Mouse (Mus musculus) liver, embryonic 14.5 days (tissue): ENCODE data around the gene Spata21. TPM values are rescaled to one million over a fixed set of nuclear protein-coding genes. Genes with fewer than 3 reads are reported as not detected.

Experiments
- ATAC-seq: fragments of 200-750 bp; cut with Nextera tagmentation; 2 replicates; pipeline ENCODE4 v1.8.0; 2017; ENCODE audit warnings: moderate number of reproducible peaks, mild to moderate bottlenecking, moderate library complexity; ENCODE audit not compliant: insufficient read depth
- DNase-seq, 3 experiments: peaks; one replicate each; pipeline ENCODE4 v3.0.0-alpha.2; 2012 to 2013; ENCODE audit warnings: low read depth in 3 of 3, low spot score in 3 of 3
- H3K27ac ChIP-seq: fragments of 300-500 bp; sonication (generic); 2 replicates; pipeline ENCODE4 v1.5.1; 2014; ENCODE audit warnings: moderate library complexity, mild to moderate bottlenecking, control low read depth, inconsistent platforms
- H3K27me3 ChIP-seq: fragments of 300-500 bp; sonication (generic); 2 replicates; pipeline ENCODE4 v1.6.1; 2014; ENCODE audit warnings: mild to moderate bottlenecking, low read length, moderate library complexity; ENCODE audit not compliant: control insufficient read depth, insufficient read depth
- H3K36me3 ChIP-seq: fragments of 300-500 bp; sonication (generic); replicated peaks from 2 replicates; pipeline ENCODE4 v1.6.1; 2014; ENCODE audit warnings: low read depth; ENCODE audit not compliant: control insufficient read depth, insufficient read depth
- H3K4me1 ChIP-seq, 2 experiments: fragments of 200-500 bp in 1 of 2; fragments of 300-500 bp in 1 of 2; sonication (generic) in 1 of 2; replicated peaks; 2 replicates each; pipeline ENCODE4 v1.6.1; 2012 to 2014; ENCODE audit warnings: antibody characterized with exemption in 1 of 2, inconsistent platforms in 1 of 2, low read length in 1 of 2; ENCODE audit not compliant: control insufficient read depth in 2 of 2, insufficient read depth in 2 of 2
- H3K4me2 ChIP-seq: fragments of 300-500 bp; sonication (generic); 2 replicates; pipeline ENCODE4 v1.6.1; 2014; ENCODE audit warnings: low read depth, mild to moderate bottlenecking, control low read depth, moderate library complexity
- H3K4me3 ChIP-seq, 2 experiments: fragments of 200-500 bp in 1 of 2; fragments of 300-500 bp in 1 of 2; sonication (generic) in 1 of 2; 2 replicates each; pipeline ENCODE4 v1.5.1; 2012 to 2014; ENCODE audit warnings: low read depth in 2 of 2, low read length in 2 of 2, mild to moderate bottlenecking in 2 of 2, control low read depth in 1 of 2, inconsistent platforms in 1 of 2, moderate library complexity in 1 of 2; ENCODE audit not compliant: insufficient read depth in 1 of 2
- H3K9ac ChIP-seq: fragments of 300-500 bp; sonication (generic); replicated peaks from 2 replicates; pipeline ENCODE4 v1.6.1; 2014; ENCODE audit warnings: mild to moderate bottlenecking, control low read depth, moderate library complexity
- H3K9me3 ChIP-seq: fragments of 300-500 bp; sonication (generic); 2 replicates; pipeline ENCODE4 v1.6.1; 2016; ENCODE audit warnings: low read length, mixed read lengths; ENCODE audit not compliant: control insufficient read depth
- CTCF ChIP-seq: IDR thresholded peaks from 2 replicates; pipeline ENCODE4 v1.5.1; 2016; ENCODE audit warnings: antibody characterized with exemption, low read depth, control low read depth
- EP300 ChIP-seq: IDR thresholded peaks from 2 replicates; pipeline ENCODE4 v1.6.1; 2016; ENCODE audit warnings: antibody characterized with exemption, low read depth
- WGBS: fragments of 180-500 bp; shearing (Covaris S2); extraction: QIAGEN DNeasy Blood & Tissue Kit; methylation state at CpG from one replicate; pipeline ENCODE4 v1.1.7; 2014; ENCODE audit not compliant: insufficient replicate concordance; 5-methylcytosine and 5-hydroxymethylcytosine counted together
- polyA plus RNA-seq, 2 experiments: library from polyadenylated mRNA; depleted of rRNA in 1 of 2; stranded (reverse) in 1 of 2; unstranded in 1 of 2; fragments of >200 nt; fragmentation: Nextera tagmentation in 1 of 2; extraction: Ambion mirVana in 1 of 2; gene quantifications; 2 replicates each; pipeline versions ENCODE4 v1.2.1 to v1.2.3; 2012 to 2014

Gene Spata21
- polyA plus RNA-seq, 2 experiments = not detected

DNA sequence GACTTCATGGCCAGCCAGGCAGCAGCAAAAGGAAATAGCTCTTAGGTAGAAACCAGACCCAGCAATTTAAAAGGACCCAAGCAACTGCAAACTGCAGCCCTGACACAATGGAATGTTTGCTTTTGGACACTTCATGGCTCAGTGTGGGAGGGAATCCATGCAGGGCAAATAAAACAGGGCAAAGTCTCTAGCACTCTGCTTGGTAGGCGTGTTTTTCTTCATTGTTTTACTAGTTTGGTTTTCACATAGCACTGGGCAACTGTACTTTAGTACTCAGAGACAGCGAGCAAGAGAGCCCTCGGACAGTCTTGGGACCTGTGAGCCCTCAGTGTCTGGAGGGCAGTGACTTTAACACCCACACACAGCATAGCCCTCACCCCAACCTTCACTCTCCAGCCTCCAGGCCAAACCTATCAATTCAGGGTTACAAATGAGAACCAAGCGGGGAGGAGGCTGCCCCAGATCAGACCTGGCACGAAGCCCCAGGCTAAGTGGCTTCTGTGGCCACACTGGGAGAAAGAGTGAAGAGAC is 43.5 kb downstream of the Spata21 start:
- 72% methylated on average over 5 of the region's 5 CpGs for WGBS

DNA sequence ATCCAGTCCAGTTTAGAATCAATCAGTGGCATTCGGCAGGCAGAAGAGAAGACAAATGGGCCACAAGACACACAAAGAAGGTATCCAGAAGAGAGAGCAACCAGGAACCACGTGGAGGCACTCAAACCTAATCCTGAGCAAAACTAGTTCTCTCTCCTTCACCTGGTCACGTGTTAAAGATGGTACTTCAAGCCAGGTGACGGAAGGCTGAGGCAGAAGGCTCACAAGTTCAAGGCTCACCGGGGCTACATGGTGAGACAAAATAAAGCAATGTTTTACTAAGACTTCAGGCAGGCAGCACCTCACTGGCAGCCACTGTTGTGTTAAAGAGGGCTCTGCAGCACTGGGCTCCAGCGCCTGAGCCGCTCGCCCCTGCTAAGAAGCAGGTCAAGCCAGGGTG is 44.1 kb downstream of the Spata21 start:
- no peaks in the 10 kb centered on the region; the same call in 1 of the 2 replicates for H3K36me3 ChIP-seq
- no peak for ATAC-seq
- H3K4me1 ChIP-seq = peaks cover 0 to 31% of the 10 kb centered on the region in 2 experiments; a peak in 2 of 4 replicates
- no peak for DNase-seq
- H3K27me3 ChIP-seq = no peaks in the 10 kb centered on the region
- H3K4me2 ChIP-seq = peak overlapping the region; percentile 34
- no peak for TF ChIP-seq EP300
- TF ChIP-seq CTCF = no peak
- no peak overlapping the region for H3K9ac ChIP-seq
- H3K9me3 ChIP-seq = no peaks in the 10 kb centered on the region
- H3K4me3 ChIP-seq = no peak overlapping the region
- peak overlapping the region; percentile 31; the same call in 1 of the 2 replicates for H3K27ac ChIP-seq
- 78% methylated on average over 8 of the region's 8 CpGs for WGBS

More for the DNA sequence above, 43.5 kb downstream of the Spata21 start:
- Histone ChIP-seq H3K27me3 (no peaks in the 10 kb centered on the region), H3K9me3 (no peaks in the 10 kb centered on the region), H3K9ac (no peak overlapping the region), H3K4me2 (peak overlapping the region; percentile 41), H3K36me3 (no peaks in the 10 kb centered on the region; the same call in 1 of the 2 replicates), H3K4me3 (no peak overlapping the region), H3K4me1 (peaks cover 0 to 26% of the 10 kb centered on the region in 2 experiments; a peak in 2 of 4 replicates), H3K27ac (no peak overlapping the region)
- DNase-seq (peak in 1 of 3 experiments; percentile 31), ATAC-seq (peak; percentile 40)
- TF ChIP-seq CTCF = no peak
- no peak for TF ChIP-seq EP300

DNA sequence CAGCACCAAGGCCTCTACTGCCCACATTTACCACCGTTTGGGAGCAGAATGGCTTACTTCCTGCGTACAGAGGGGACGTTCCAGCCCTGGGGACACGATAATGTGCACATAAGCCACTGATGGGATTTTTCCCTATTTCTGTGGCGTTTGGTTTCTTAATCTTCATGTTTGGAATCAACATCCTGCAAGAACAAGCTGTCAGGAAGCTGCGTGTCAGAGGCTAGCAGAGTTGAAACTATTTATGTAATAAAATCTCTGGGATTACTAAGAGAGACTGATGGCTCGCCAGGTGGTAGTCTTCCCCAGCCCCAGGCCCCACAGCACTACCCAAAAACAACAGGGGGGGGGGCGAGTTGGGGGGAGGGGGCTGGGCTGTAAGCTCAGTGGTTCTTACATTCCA is 45.1 kb downstream of the Spata21 start:
- Histone ChIP-seq H3K4me1 (peaks cover 4 to 37% of the 10 kb centered on the region in 2 experiments), H3K4me3 (no peak overlapping the region), H3K4me2 (0 out of 2 replicates have a peak overlapping the region, but pooled peaks have one; percentile 13), H3K27ac (no peak overlapping the region), H3K27me3 (no peaks in the 10 kb centered on the region), H3K36me3 (no peaks in the 10 kb centered on the region; the same call in 1 of the 2 replicates), H3K9me3 (no peaks in the 10 kb centered on the region), H3K9ac (no peak overlapping the region)
- no peak for DNase-seq
- no peak for ATAC-seq
- TF ChIP-seq CTCF = no peak
- TF ChIP-seq EP300 = no peak
- 62% methylated on average over 8 of the region's 8 CpGs for WGBS

DNA sequence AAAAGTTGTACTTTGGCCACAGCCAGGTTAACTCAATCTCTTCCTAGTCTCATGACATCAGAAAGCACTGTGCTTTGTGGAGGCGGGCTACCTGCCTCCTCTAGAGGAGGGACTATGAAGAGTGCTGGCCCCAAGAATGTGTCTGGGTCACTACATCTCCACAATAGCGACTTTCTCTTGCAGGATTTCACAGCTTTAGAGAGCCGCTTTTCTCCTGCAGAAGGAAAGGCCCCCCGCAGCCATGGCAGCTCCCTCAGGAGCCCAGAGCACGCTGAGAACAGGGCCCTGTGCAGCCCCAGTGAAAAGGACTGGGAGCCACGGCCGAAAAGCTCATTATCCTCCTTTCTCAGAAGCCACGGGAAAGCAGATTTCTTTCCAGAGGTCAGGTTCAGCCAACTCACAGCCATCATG is 45.9 kb downstream of the Spata21 start:
- Histone ChIP-seq H3K4me2 (peak overlapping the region; percentile 33), H3K27me3 (no peaks in the 10 kb centered on the region), H3K9ac (no peak overlapping the region), H3K4me3 (0 out of 4 replicates have a peak overlapping the region, but pooled peaks of 1 of the 2 experiments have one; percentile 6), H3K4me1 (peaks cover 4 to 40% of the 10 kb centered on the region in 2 experiments), H3K36me3 (no peaks in the 10 kb centered on the region; the same call in 1 of the 2 replicates), H3K27ac (no peak overlapping the region), H3K9me3 (no peaks in the 10 kb centered on the region)
- no peak for ATAC-seq
- no peak for DNase-seq
- WGBS = 69% methylated on average over 8 of the region's 8 CpGs
- no peak for TF ChIP-seq EP300
- no peak for TF ChIP-seq CTCF

DNA sequence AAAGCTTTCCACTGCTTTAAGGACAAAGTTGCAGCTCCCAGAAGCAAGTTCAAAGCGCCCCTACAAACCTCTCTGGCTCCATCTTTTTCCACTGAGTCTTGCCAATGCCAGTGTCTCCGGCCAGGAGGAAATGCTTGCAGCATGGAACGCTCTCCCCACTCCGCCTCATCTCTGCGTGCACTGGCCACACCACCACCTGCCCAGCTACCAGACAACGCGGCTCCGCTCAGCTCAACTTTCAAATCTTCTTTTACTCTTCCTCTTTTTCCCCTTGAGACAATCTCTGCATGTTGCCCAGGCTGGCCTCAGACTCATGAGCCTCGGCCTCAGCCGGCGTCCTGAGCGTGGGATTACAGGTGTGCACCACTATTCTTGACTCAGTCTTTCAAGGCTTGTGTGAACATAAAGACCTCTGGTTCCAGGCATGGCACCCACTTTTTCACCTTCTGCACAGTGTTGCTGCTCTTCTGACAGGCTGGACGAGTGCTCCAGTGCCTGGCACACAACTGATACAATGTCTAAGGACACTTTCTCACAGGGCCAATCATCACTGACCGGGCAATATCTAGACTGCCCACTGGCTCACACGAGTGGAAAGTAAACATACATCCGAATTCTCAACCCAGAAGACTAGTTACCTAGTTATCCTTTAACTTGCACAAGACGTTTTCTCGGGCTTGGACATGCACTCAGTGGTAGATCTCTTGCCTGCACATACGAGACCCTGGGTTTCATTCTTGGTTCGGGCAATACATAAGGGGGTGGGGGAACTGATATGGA is 46.8 kb downstream of the Spata21 start:
- WGBS = 59% methylated on average over 20 of the region's 20 CpGs
- ATAC-seq = no peak
- Histone ChIP-seq H3K27me3 (no peaks in the 10 kb centered on the region), H3K4me1 (peaks cover 4 to 34% of the 10 kb centered on the region in 2 experiments), H3K9me3 (no peaks in the 10 kb centered on the region), H3K36me3 (no peaks in the 10 kb centered on the region; the same call in 1 of the 2 replicates), H3K4me3 (peak overlapping the region; percentile 6 to 9; a peak in 1 of 4 replicates), H3K4me2 (peak overlapping the region; percentile 33), H3K9ac (no peak overlapping the region), H3K27ac (no peak overlapping the region)
- no peak for DNase-seq
- TF ChIP-seq CTCF = no peak
- TF ChIP-seq EP300 = no peak
